Mouse (Mus musculus) bone marrow, adult 2 months (tissue): ENCODE data around the gene H2afz.

Source experiments
- CTCF ChIP-seq: fragments of 200-500 bp; IDR thresholded peaks from 2 replicates; pipeline ENCODE4 v1.5.1; 2011; ENCODE audit warnings: low read length, control low read depth; ENCODE audit not compliant: control insufficient read depth, insufficient read depth
- POLR2A ChIP-seq: fragments of 200-500 bp; IDR thresholded peaks from 2 replicates; pipeline ENCODE4 v1.6.1; 2011; ENCODE audit warnings: low read depth, mild to moderate bottlenecking, control low read depth, low read length, borderline replicate concordance; ENCODE audit not compliant: control insufficient read depth

GRCm38 (mm10) chr3:137842944-137843343 is 21.3 kb upstream of the H2afz start:
- no peak for TF ChIP-seq POLR2A
- TF ChIP-seq CTCF, result no peak
